Mouse (Mus musculus): ENCODE data around the gene Col4a1. TPM values are rescaled to one million over a fixed set of nuclear protein-coding genes. Genes with fewer than 3 reads are reported as not detected.
A peak's percentile ranks its signal among the peaks of the same experiment; 100 is the strongest.

Col4a1 gene
- polyA plus RNA-seq, 1 experiment from 2014 or later = 90.6 TPM

GRCm38 (mm10) chr8:11176393-11176792 lies 136.2 kb downstream of the Col4a1 start:
- no peaks in the 10 kb centered on the region for H3K36me3 ChIP-seq (replicated peaks)
- no peak overlapping the region for H3K4me3 ChIP-seq
- 84% methylated on average over 7 of the region's 7 CpGs for WGBS
- H3K9me3 ChIP-seq = no peaks in the 10 kb centered on the region
- no peaks in the 10 kb centered on the region for H3K4me1 ChIP-seq
- H3K27me3 ChIP-seq (replicated peaks) = no peaks in the 10 kb centered on the region
- no peak overlapping the region for H3K9ac ChIP-seq
- H3K27ac ChIP-seq = no peak overlapping the region
- no peak overlapping the region for H3K4me2 ChIP-seq
- no peak for ATAC-seq (replicated peaks)

- Histone ChIP-seq H3K27ac (no peak overlapping the region), H3K36me3 (replicated peaks) (no peaks in the 10 kb centered on the region), H3K4me2 (no peak overlapping the region), H3K4me1 (no peaks in the 10 kb centered on the region), H3K9ac (no peak overlapping the region), H3K27me3 (replicated peaks) (no peaks in the 10 kb centered on the region), H3K4me3 (no peak overlapping the region), H3K9me3 (no peaks in the 10 kb centered on the region)
- peak; percentile 67 for ATAC-seq (replicated peaks)
- 70% methylated on average over 17 of the region's 17 CpGs for WGBS
Observed at GRCm38 (mm10) chr8:11173284-11174191, 139.1 kb downstream of the Col4a1 start.

GRCm38 (mm10) chr8:11171526-11171925 lies 141.1 kb downstream of the Col4a1 start:
- Histone ChIP-seq H3K9me3 (no peaks in the 10 kb centered on the region), H3K4me3 (no peak overlapping the region), H3K27me3 (replicated peaks) (no peaks in the 10 kb centered on the region), H3K4me1 (no peaks in the 10 kb centered on the region), H3K4me2 (no peak overlapping the region), H3K9ac (no peak overlapping the region), H3K36me3 (replicated peaks) (no peaks in the 10 kb centered on the region), H3K27ac (no peak overlapping the region)
- ATAC-seq (replicated peaks) = no peak
- WGBS = 77% methylated on average over 7 of the region's 7 CpGs

- Histone ChIP-seq H3K4me2 (no peak overlapping the region), H3K9ac (no peak overlapping the region), H3K4me3 (no peak overlapping the region), H3K4me1 (no peaks in the 10 kb centered on the region), H3K27ac (no peak overlapping the region), H3K36me3 (replicated peaks) (no peaks in the 10 kb centered on the region), H3K27me3 (replicated peaks) (no peaks in the 10 kb centered on the region), H3K9me3 (no peaks in the 10 kb centered on the region)
- 87% methylated on average over 2 of the region's 2 CpGs for WGBS
- no peak for ATAC-seq (replicated peaks)
Observed at GRCm38 (mm10) chr8:11169383-11169782, 143.2 kb downstream of the Col4a1 start.

GRCm38 (mm10) chr8:11168780-11169179 lies 143.8 kb downstream of the Col4a1 start:
- ATAC-seq (replicated peaks) = no peak
- no peak overlapping the region for H3K4me2 ChIP-seq
- WGBS = 86% methylated on average over 3 of the region's 3 CpGs
- H3K36me3 ChIP-seq (replicated peaks) = no peaks in the 10 kb centered on the region
- H3K9ac ChIP-seq = no peak overlapping the region
- no peaks in the 10 kb centered on the region for H3K4me1 ChIP-seq
- H3K9me3 ChIP-seq = no peaks in the 10 kb centered on the region
- no peak overlapping the region for H3K4me3 ChIP-seq
- no peaks in the 10 kb centered on the region for H3K27me3 ChIP-seq (replicated peaks)
- no peak overlapping the region for H3K27ac ChIP-seq

- Histone ChIP-seq H3K4me1 (no peaks in the 10 kb centered on the region), H3K36me3 (replicated peaks) (no peaks in the 10 kb centered on the region), H3K27ac (no peak overlapping the region), H3K4me2 (no peak overlapping the region), H3K27me3 (replicated peaks) (no peaks in the 10 kb centered on the region), H3K9me3 (no peaks in the 10 kb centered on the region), H3K4me3 (no peak overlapping the region), H3K9ac (no peak overlapping the region)
- no peak for ATAC-seq (replicated peaks)
- WGBS = 84% methylated on average over 9 of the region's 9 CpGs
Observed at GRCm38 (mm10) chr8:11167955-11168354, 144.7 kb downstream of the Col4a1 start.

GRCm38 (mm10) chr8:11165592-11165991 lies 147.0 kb downstream of the Col4a1 start:
- no peak for ATAC-seq (replicated peaks)
- no peaks in the 10 kb centered on the region for H3K27me3 ChIP-seq (replicated peaks)
- no peak overlapping the region for H3K4me2 ChIP-seq
- H3K4me1 ChIP-seq = no peaks in the 10 kb centered on the region
- no peaks in the 10 kb centered on the region for H3K9me3 ChIP-seq
- 39% methylated on average over 4 of the region's 4 CpGs for WGBS
- no peak overlapping the region for H3K9ac ChIP-seq
- H3K36me3 ChIP-seq (replicated peaks) = no peaks in the 10 kb centered on the region
- no peak overlapping the region for H3K4me3 ChIP-seq
- H3K27ac ChIP-seq = no peak overlapping the region

- Histone ChIP-seq H3K4me1 (no peaks in the 10 kb centered on the region), H3K4me3 (no peak overlapping the region), H3K9ac (no peak overlapping the region), H3K27me3 (replicated peaks) (no peaks in the 10 kb centered on the region), H3K4me2 (no peak overlapping the region), H3K27ac (no peak overlapping the region), H3K36me3 (replicated peaks) (no peaks in the 10 kb centered on the region), H3K9me3 (no peaks in the 10 kb centered on the region)
- 91% methylated on average over 2 of the region's 2 CpGs for WGBS
- ATAC-seq (replicated peaks) = no peak
Observed at GRCm38 (mm10) chr8:11156319-11156692, 156.3 kb downstream of the Col4a1 start.

GRCm38 (mm10) chr8:11155579-11156318 lies 156.9 kb downstream of the Col4a1 start:
- Histone ChIP-seq H3K4me1 (no peaks in the 10 kb centered on the region), H3K9ac (no peak overlapping the region), H3K27me3 (replicated peaks) (no peaks in the 10 kb centered on the region), H3K4me3 (no peak overlapping the region), H3K9me3 (no peaks in the 10 kb centered on the region), H3K4me2 (no peak overlapping the region), H3K36me3 (replicated peaks) (no peaks in the 10 kb centered on the region), H3K27ac (no peak overlapping the region)
- 91% methylated on average over 9 of the region's 9 CpGs for whole genome bisulfite sequencing
- no peak for ATAC-seq (replicated peaks)

- Histone ChIP-seq H3K4me3 (no peak overlapping the region), H3K27me3 (replicated peaks) (no peaks in the 10 kb centered on the region), H3K36me3 (replicated peaks) (no peaks in the 10 kb centered on the region), H3K4me1 (no peaks in the 10 kb centered on the region), H3K4me2 (no peak overlapping the region), H3K27ac (no peak overlapping the region), H3K9ac (no peak overlapping the region), H3K9me3 (no peaks in the 10 kb centered on the region)
- ATAC-seq (replicated peaks) = no peak
- WGBS = 91% methylated on average over 3 of the region's 3 CpGs
Observed at GRCm38 (mm10) chr8:11150268-11150667, 162.4 kb downstream of the Col4a1 start.

- H3K27ac ChIP-seq = no peak overlapping the region
- no peak for ATAC-seq (replicated peaks)
- no peaks in the 10 kb centered on the region for H3K36me3 ChIP-seq (replicated peaks)
- 88% methylated on average over 9 of the region's 9 CpGs for WGBS
- no peaks in the 10 kb centered on the region for H3K9me3 ChIP-seq
- H3K9ac ChIP-seq = no peak overlapping the region
- H3K4me3 ChIP-seq = no peak overlapping the region
- no peaks in the 10 kb centered on the region for H3K4me1 ChIP-seq
- no peaks in the 10 kb centered on the region for H3K27me3 ChIP-seq (replicated peaks)
- H3K4me2 ChIP-seq = no peak overlapping the region
Observed at GRCm38 (mm10) chr8:11149201-11149810, 163.3 kb downstream of the Col4a1 start.

GRCm38 (mm10) chr8:11148797-11149196 lies 163.8 kb downstream of the Col4a1 start:
- ATAC-seq (replicated peaks) = no peak
- H3K9me3 ChIP-seq = no peaks in the 10 kb centered on the region
- no peak overlapping the region for H3K27ac ChIP-seq
- no peak overlapping the region for H3K4me3 ChIP-seq
- H3K36me3 ChIP-seq (replicated peaks) = no peaks in the 10 kb centered on the region
- H3K4me2 ChIP-seq = no peak overlapping the region
- H3K9ac ChIP-seq = no peak overlapping the region
- no peaks in the 10 kb centered on the region for H3K4me1 ChIP-seq
- H3K27me3 ChIP-seq (replicated peaks) = no peaks in the 10 kb centered on the region
- 95% methylated on average over 8 of the region's 8 CpGs for WGBS

Data from midbrain, embryonic 15.5 days (tissue).